Mouse (Mus musculus): ENCODE data around the gene Pemt.

DNA sequence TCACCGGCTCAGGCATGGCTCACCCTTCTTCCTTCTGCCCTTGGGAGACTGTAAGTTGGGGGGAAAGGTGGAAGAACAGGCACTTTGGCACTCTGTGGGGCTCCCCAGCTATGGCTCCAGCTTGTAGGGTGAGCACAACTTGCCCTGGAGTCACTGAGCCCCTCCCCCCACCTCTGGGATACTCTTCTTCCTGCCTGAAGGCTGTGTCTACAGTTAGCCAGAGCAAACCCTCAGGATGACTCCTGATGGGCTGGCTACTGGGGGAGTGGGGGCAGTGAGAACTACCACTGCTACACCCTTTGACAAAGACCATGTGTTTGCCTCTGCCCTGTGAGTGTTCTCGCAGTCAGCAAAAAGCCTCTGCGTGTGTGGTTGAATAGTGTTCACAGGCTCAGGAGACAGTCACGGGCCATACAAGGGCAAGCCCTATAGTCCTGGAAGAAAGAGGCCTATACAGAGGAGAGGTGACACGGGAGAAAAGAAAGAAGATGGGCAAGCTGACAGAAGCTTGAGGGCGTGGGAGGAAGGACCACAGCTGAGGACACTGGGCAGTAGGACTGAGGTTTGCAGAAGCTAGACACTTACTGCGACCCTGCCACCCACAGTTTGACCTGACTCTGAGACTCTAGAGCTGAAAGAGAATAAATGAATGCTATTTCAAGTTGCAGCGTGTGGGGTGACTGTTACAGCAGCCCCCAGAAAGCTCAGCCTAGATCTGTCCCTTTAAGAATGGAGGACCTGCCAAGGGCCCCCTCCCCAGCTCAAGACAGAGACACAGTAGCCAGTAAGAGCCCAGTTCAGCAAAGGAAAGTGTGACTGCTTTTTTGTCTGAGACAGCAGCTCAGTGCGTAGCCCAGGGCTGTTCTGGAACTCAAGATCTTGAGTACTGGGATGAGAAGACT, 48.9 kb upstream of the Pemt start:
- TF ChIP-seq JUND (conservative IDR thresholded peaks at IDR 0.05; ENCODE audit: low read depth, low read length) (no peak), ZMIZ1 (IDR thresholded peaks at IDR 0.05; ENCODE audit: low read depth, low read length) (no peak), USF2 (conservative IDR thresholded peaks at IDR 0.05; ENCODE audit: low read depth, low read length) (no peak), ZNF384 (IDR thresholded peaks at IDR 0.05; ENCODE audit: low read depth, low read length) (no peak), CTCF (conservative IDR thresholded peaks at IDR 0.05 in 1 of 2, IDR thresholded peaks at IDR 0.05 in 1 of 2; ENCODE audit: low read depth in 2 of 2, low read length in 2 of 2) (no peak), UBTF (IDR thresholded peaks at IDR 0.05; ENCODE audit: low read depth, low read length) (no peak), USF1 (IDR thresholded peaks at IDR 0.05; ENCODE audit: low read depth, low read length) (no peak), MAX (IDR thresholded peaks at IDR 0.05; ENCODE audit: low read length) (no peak)

All from CH12.LX (cell line).